Mouse (Mus musculus) limb, embryonic 14.5 days (tissue): ENCODE data around the gene 1110002E22Rik. TPM values are rescaled to one million over a fixed set of nuclear protein-coding genes. Genes with fewer than 3 reads are reported as not detected.

ENCODE experiments used
- ATAC-seq: fragments of 200-750 bp; cut with Nextera tagmentation; 2 replicates; pipeline ENCODE4 v1.8.0; 2017; ENCODE audit warnings: low read depth, moderate number of reproducible peaks, moderate TSS enrichment; ENCODE audit not compliant: low FRiP score
- DNase-seq: peaks from one replicate; pipeline ENCODE4 v3.0.0-alpha.2; 2015; ENCODE audit warnings: low spot score
- H3K27ac ChIP-seq: fragments of 300-500 bp; sonication (generic); replicated peaks from 2 replicates; pipeline ENCODE4 v1.5.1; 2014; ENCODE audit warnings: low read depth, mild to moderate bottlenecking, low read length, moderate library complexity, mixed read lengths
- H3K27me3 ChIP-seq: fragments of 300-500 bp; sonication (generic); 2 replicates; pipeline ENCODE4 v1.6.1; 2014; ENCODE audit warnings: low read length, mixed read lengths; ENCODE audit not compliant: control insufficient read depth, insufficient read depth
- H3K36me3 ChIP-seq: fragments of 300-500 bp; sonication (generic); 2 replicates; pipeline ENCODE4 v1.6.1; 2014; ENCODE audit warnings: mild to moderate bottlenecking, low read length, moderate library complexity, mixed read lengths; ENCODE audit not compliant: control insufficient read depth, insufficient read depth
- H3K4me1 ChIP-seq: fragments of 300-500 bp; sonication (generic); 2 replicates; pipeline ENCODE4 v1.6.1; 2014; ENCODE audit warnings: antibody characterized with exemption, low read length, mixed read lengths; ENCODE audit not compliant: control insufficient read depth, insufficient read depth
- H3K4me2 ChIP-seq: fragments of 300-500 bp; sonication (generic); replicated peaks from 2 replicates; pipeline ENCODE4 v1.6.1; 2014; ENCODE audit warnings: low read depth, mild to moderate bottlenecking, low read length, moderate library complexity; ENCODE audit not compliant: severe bottlenecking
- H3K4me3 ChIP-seq: fragments of 300-500 bp; sonication (generic); replicated peaks from 2 replicates; pipeline ENCODE4 v1.5.1; 2014; ENCODE audit warnings: low read length
- H3K9ac ChIP-seq: fragments of 300-500 bp; sonication (generic); 2 replicates; pipeline ENCODE4 v1.6.1; 2014; ENCODE audit warnings: mild to moderate bottlenecking, low read depth, low read length, moderate library complexity; ENCODE audit not compliant: severe bottlenecking
- H3K9me3 ChIP-seq: fragments of 300-500 bp; sonication (generic); 2 replicates; pipeline ENCODE4 v1.6.1; 2016; ENCODE audit warnings: low read length; ENCODE audit not compliant: control insufficient read depth
- POLR2A ChIP-seq: fragments of 200-500 bp; IDR thresholded peaks from 2 replicates; pipeline ENCODE4 v1.8.0; 2012; ENCODE audit warnings: inconsistent platforms, mild to moderate bottlenecking, moderate library complexity, borderline replicate concordance; ENCODE audit not compliant: insufficient read depth, insufficient read length; ENCODE audit errors: extremely low read depth
- WGBS: fragments of 180-500 bp; shearing (Covaris S2); extraction: QIAGEN DNeasy Blood & Tissue Kit; methylation state at CpG from one replicate; pipeline ENCODE4 v1.1.7; 2014; 5-methylcytosine and 5-hydroxymethylcytosine counted together
- polyA plus RNA-seq, 2 experiments: library from polyadenylated mRNA; depleted of rRNA in 1 of 2; stranded (reverse) in 1 of 2; unstranded in 1 of 2; fragments of >200 nt; fragmentation: Nextera tagmentation in 1 of 2; extraction: Ambion mirVana in 1 of 2; gene quantifications; 2 replicates each; pipeline versions ENCODE4 v1.2.1 to v1.2.3; 2012 to 2014

1110002E22Rik gene
- polyA plus RNA-seq, 2 experiments, result 3.2 to 4.0 TPM

- H3K4me1 ChIP-seq, result no peaks in the 10 kb centered on the region
- no peak for DNase-seq
- no peak overlapping the region for H3K9ac ChIP-seq
- H3K4me2 ChIP-seq, result no peak overlapping the region
- no peaks in the 10 kb centered on the region for H3K9me3 ChIP-seq
- no peaks in the 10 kb centered on the region for H3K27me3 ChIP-seq
- whole genome bisulfite sequencing, result 65% methylated on average over 5 of the region's 5 CpGs
- no peak for TF ChIP-seq POLR2A
- no peak overlapping the region for H3K4me3 ChIP-seq
- ATAC-seq, result 0 out of 2 replicates have a peak, but pooled peaks have one; percentile 74
- H3K36me3 ChIP-seq, result no peaks in the 10 kb centered on the region
- H3K27ac ChIP-seq, result no peak overlapping the region
These were observed 40.2 kb downstream of the 1110002E22Rik start for GRCm38 (mm10) chr3:138105056-138105455.

GRCm38 (mm10) chr3:138106887-138107286 lies 42.0 kb downstream of the 1110002E22Rik start:
- Histone ChIP-seq H3K36me3 (no peaks in the 10 kb centered on the region), H3K4me3 (no peak overlapping the region), H3K9me3 (no peaks in the 10 kb centered on the region), H3K4me1 (no peaks in the 10 kb centered on the region), H3K27ac (no peak overlapping the region), H3K27me3 (no peaks in the 10 kb centered on the region), H3K4me2 (no peak overlapping the region), H3K9ac (no peak overlapping the region)
- no peak for TF ChIP-seq POLR2A
- no peak for DNase-seq
- no peak for ATAC-seq
- 89% methylated on average over 10 of the region's 10 CpGs for WGBS

DNA sequence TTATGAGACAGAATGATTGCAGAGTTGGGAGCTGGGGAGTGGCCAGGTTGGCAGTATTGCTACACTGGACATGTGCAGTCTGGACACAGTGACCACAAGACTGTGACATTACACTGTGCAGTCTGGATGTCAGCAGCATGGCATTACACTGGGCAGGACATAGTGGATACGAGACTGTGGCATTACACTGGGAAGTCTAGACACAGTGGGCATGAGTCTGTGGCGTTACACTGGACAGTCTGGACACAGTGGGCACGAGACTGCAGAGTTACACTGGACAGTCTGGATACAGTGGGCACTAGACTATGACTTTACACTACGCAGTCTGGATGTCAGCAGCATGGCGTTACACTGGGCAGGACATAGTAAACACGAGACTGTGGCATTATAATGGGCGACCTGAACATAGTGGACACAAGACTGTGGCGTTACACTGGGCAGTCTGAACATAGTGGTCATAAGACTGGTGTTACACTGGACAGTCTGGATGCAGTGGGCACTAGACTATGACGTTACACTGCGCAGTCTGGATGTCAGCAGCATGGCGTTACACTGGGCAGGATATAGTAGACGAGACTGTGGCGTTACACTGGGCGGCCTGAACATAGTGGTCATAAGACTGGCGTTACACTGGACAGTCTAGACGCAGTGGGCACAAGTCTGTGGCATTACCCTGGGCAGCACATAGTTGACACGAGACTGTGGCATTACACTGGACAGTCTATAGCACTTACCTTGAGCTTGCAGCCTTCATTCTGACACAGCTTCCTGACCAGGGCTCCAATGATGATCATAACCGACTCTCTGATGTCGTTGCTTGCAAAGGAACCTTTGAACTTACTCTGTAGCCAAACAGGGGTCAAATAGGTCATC lies 46.3 kb downstream of the 1110002E22Rik start:
- no peaks in the 10 kb centered on the region for H3K36me3 ChIP-seq
- WGBS, result 87% methylated on average over 19 of the region's 19 CpGs
- no peak overlapping the region for H3K9ac ChIP-seq
- no peak overlapping the region for H3K4me2 ChIP-seq
- DNase-seq, result no peak
- TF ChIP-seq POLR2A, result no peak
- H3K27ac ChIP-seq, result no peak overlapping the region
- H3K4me1 ChIP-seq, result no peaks in the 10 kb centered on the region
- no peak overlapping the region for H3K4me3 ChIP-seq
- no peaks in the 10 kb centered on the region for H3K9me3 ChIP-seq
- no peaks in the 10 kb centered on the region for H3K27me3 ChIP-seq
- ATAC-seq, result no peak

GRCm38 (mm10) chr3:138114106-138114505 lies 49.3 kb downstream of the 1110002E22Rik start:
- no peak for DNase-seq
- no peak overlapping the region for H3K27ac ChIP-seq
- no peaks in the 10 kb centered on the region for H3K4me1 ChIP-seq
- no peak for TF ChIP-seq POLR2A
- no peak overlapping the region for H3K4me2 ChIP-seq
- ATAC-seq, result no peak
- no peak overlapping the region for H3K9ac ChIP-seq
- WGBS, result 75% methylated on average over 17 of the region's 17 CpGs
- H3K36me3 ChIP-seq, result no peaks in the 10 kb centered on the region
- no peaks in the 10 kb centered on the region for H3K9me3 ChIP-seq
- H3K4me3 ChIP-seq, result no peak overlapping the region
- no peaks in the 10 kb centered on the region for H3K27me3 ChIP-seq

GRCm38 (mm10) chr3:138116871-138117270 lies 52.0 kb downstream of the 1110002E22Rik start:
- no peak for ATAC-seq
- no peak overlapping the region for H3K9ac ChIP-seq
- 94% methylated on average over 4 of the region's 4 CpGs for WGBS

More at GRCm38 (mm10) chr3:138116871-138117270, 52.0 kb downstream of the 1110002E22Rik start:
- Histone ChIP-seq H3K27me3 (no peaks in the 10 kb centered on the region), H3K4me3 (no peak overlapping the region), H3K9me3 (no peaks in the 10 kb centered on the region), H3K4me1 (no peaks in the 10 kb centered on the region), H3K36me3 (no peaks in the 10 kb centered on the region), H3K27ac (no peak overlapping the region), H3K4me2 (no peak overlapping the region)
- no peak for TF ChIP-seq POLR2A
- no peak for DNase-seq
